Mouse (Mus musculus) kidney, postnatal 0 days (tissue): ENCODE measurements around the gene Trpv3. TPM values are rescaled to one million over a fixed set of nuclear protein-coding genes. Genes with fewer than 3 reads are reported as not detected.

Experiments
- ATAC-seq: fragments of 200-750 bp; cut with Nextera tagmentation; replicated peaks from 2 replicates; pipeline ENCODE4 v1.8.0; 2017; ENCODE audit warnings: low read depth, moderate number of reproducible peaks, moderate TSS enrichment, moderate library complexity; ENCODE audit not compliant: low FRiP score
- DNase-seq: peaks from one replicate; pipeline ENCODE4 v3.0.0-alpha.2; 2016; ENCODE audit warnings: low spot score
- H3K27ac ChIP-seq: fragments of 300-500 bp; sonication (generic); 2 replicates; pipeline ENCODE4 v1.5.1; 2014; ENCODE audit warnings: mild to moderate bottlenecking
- H3K27me3 ChIP-seq: fragments of 300-500 bp; sonication (generic); 2 replicates; pipeline ENCODE4 v1.6.1; 2014; ENCODE audit warnings: low read length, mixed read lengths; ENCODE audit not compliant: insufficient read depth
- H3K36me3 ChIP-seq: fragments of 300-500 bp; sonication (generic); 2 replicates; pipeline ENCODE4 v1.6.1; 2014; ENCODE audit warnings: low read length, mixed read lengths; ENCODE audit not compliant: insufficient read depth
- H3K4me1 ChIP-seq: fragments of 300-500 bp; sonication (generic); replicated peaks from 2 replicates; pipeline ENCODE4 v1.6.1; 2014; ENCODE audit warnings: antibody characterized with exemption, low read length, mixed read lengths; ENCODE audit not compliant: insufficient read depth
- H3K4me2 ChIP-seq: fragments of 300-500 bp; sonication (generic); 2 replicates; pipeline ENCODE4 v1.6.1; 2014; ENCODE audit warnings: mild to moderate bottlenecking, low read length, moderate library complexity, mixed read lengths
- H3K4me3 ChIP-seq: fragments of 300-500 bp; sonication (generic); replicated peaks from 2 replicates; pipeline ENCODE4 v1.5.1; 2014; ENCODE audit warnings: low read depth, low read length
- H3K9ac ChIP-seq: fragments of 300-500 bp; sonication (generic); 2 replicates; pipeline ENCODE4 v1.6.1; 2014; ENCODE audit warnings: low read depth, low read length
- H3K9me3 ChIP-seq: fragments of 300-500 bp; sonication (generic); replicated peaks from 2 replicates; pipeline ENCODE4 v1.6.1; 2016; ENCODE audit warnings: low read length, inconsistent platforms, mixed read lengths
- CTCF ChIP-seq: IDR thresholded peaks from 2 replicates; pipeline ENCODE4 v1.5.1; 2016; ENCODE audit warnings: antibody characterized with exemption, low read depth, mild to moderate bottlenecking, moderate library complexity
- WGBS: fragments of 180-500 bp; shearing (Covaris S2); extraction: QIAGEN DNeasy Blood & Tissue Kit; methylation state at CpG from one replicate; pipeline ENCODE4 v1.1.7; 2014; 5-methylcytosine and 5-hydroxymethylcytosine counted together
- polyA plus RNA-seq: library from polyadenylated mRNA; unstranded; fragments of >200 nt; fragmentation: Nextera tagmentation; extraction: Ambion mirVana; gene quantifications from 2 replicates; pipeline ENCODE4 v1.2.1, GENCODE M21; 2015

The Trpv3 gene
- polyA plus RNA-seq, 1 experiment from 2014 or later = 0.16 TPM

DNA sequence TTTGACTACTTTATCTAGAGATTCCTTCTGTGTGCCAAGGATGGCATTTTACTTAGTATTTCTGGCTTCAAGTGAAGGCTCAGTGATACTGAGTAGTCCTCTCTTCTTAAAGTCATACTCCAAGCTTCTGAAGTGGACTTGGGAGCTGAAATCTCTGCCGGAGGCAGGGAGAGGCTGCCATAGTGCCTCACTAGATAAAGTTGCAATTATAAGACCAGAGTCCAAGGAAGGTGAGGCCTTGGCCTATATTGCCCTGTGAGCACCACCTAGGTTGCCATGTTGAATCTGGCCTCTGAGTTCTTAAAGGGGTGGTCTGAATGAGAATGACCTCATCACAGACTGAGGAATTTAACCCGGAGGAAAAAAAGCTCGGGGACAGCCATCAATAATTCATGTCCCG lies 24.4 kb upstream of the Trpv3 start:
- Histone ChIP-seq H3K36me3 (no peaks in the 10 kb centered on the region), H3K4me3 (no peak overlapping the region), H3K27me3 (no peaks in the 10 kb centered on the region), H3K4me2 (no peak overlapping the region), H3K27ac (no peak overlapping the region), H3K9ac (no peak overlapping the region), H3K4me1 (no peaks in the 10 kb centered on the region), H3K9me3 (no peaks in the 10 kb centered on the region)
- DNase-seq (no peak), ATAC-seq (no peak)
- TF ChIP-seq CTCF = no peak
- 78% methylated on average over 4 of the region's 4 CpGs for WGBS

GRCm38 (mm10) chr11:73257362-73257945 lies 9.7 kb upstream of the Trpv3 start:
- TF ChIP-seq CTCF = no peak
- WGBS = 58% methylated on average over 4 of the region's 4 CpGs
- Histone ChIP-seq H3K4me1 (no peaks in the 10 kb centered on the region), H3K4me3 (no peak overlapping the region), H3K4me2 (no peak overlapping the region), H3K9ac (no peak overlapping the region), H3K9me3 (no peaks in the 10 kb centered on the region), H3K36me3 (no peaks in the 10 kb centered on the region), H3K27ac (no peak overlapping the region), H3K27me3 (no peaks in the 10 kb centered on the region)
- no peak for DNase-seq
- no peak for ATAC-seq

DNA sequence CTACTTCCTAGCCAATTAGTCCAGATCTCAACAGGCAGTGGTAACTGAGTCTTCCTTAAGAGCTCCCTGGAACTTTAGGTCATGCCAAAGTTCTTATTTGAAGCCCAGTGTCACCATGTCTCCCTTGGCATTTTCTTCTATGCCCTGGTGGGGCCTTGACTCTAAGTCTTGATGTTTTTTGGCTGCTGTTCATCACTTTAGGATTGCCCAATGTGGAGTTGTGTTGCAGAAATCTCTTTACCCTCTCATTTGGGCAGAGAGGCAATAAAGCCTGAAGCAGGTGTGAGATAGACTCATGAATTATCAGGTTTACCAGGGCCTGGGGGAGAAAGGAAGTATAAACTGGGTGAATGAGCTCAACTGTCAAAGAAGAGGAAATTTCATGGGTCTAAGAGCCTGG lies 8.5 kb upstream of the Trpv3 start:
- H3K27ac ChIP-seq = no peak overlapping the region
- H3K27me3 ChIP-seq = no peaks in the 10 kb centered on the region
- H3K4me2 ChIP-seq = no peak overlapping the region
- H3K9ac ChIP-seq = no peak overlapping the region
- no peak for ATAC-seq
- H3K4me1 ChIP-seq = no peaks in the 10 kb centered on the region
- DNase-seq = no peak
- H3K36me3 ChIP-seq = no peaks in the 10 kb centered on the region
- H3K4me3 ChIP-seq = no peak overlapping the region
- H3K9me3 ChIP-seq = no peaks in the 10 kb centered on the region
- no peak for TF ChIP-seq CTCF

GRCm38 (mm10) chr11:73260457-73260856 lies 6.7 kb upstream of the Trpv3 start:
- Histone ChIP-seq H3K27ac (no peak overlapping the region), H3K27me3 (no peaks in the 10 kb centered on the region), H3K4me1 (no peaks in the 10 kb centered on the region), H3K9ac (no peak overlapping the region), H3K4me2 (no peak overlapping the region), H3K9me3 (no peaks in the 10 kb centered on the region), H3K36me3 (no peaks in the 10 kb centered on the region), H3K4me3 (no peak overlapping the region)
- WGBS = 79% methylated on average over 3 of the region's 3 CpGs
- ATAC-seq (no peak), DNase-seq (no peak)
- TF ChIP-seq CTCF = no peak

DNA sequence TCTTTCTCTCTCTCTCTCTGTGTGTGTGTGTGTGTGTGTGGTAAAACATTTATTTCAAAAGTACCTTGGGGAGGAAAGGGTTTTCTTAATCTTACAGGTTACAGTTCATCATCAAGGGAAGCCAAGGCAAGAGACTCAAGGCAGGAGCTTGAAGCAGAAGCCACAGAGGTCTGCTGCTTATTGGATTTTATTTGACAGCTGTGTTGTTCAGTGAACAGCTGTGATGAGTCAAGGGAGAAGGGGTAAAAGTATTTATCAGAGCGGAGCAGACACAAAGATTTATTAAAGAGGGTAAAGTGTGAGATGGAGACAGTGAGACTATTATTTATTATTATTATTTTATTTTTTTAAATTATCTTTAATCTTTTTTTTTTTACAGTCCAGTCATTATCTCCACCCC lies 5.8 kb upstream of the Trpv3 start:
- WGBS = 67% methylated on average over 1 of the region's 1 CpGs
- Histone ChIP-seq H3K36me3 (no peaks in the 10 kb centered on the region), H3K27me3 (no peaks in the 10 kb centered on the region), H3K9me3 (no peaks in the 10 kb centered on the region), H3K9ac (no peak overlapping the region), H3K4me3 (no peak overlapping the region), H3K27ac (no peak overlapping the region), H3K4me2 (no peak overlapping the region), H3K4me1 (no peaks in the 10 kb centered on the region)
- DNase-seq (no peak), ATAC-seq (no peak)
- no peak for TF ChIP-seq CTCF

GRCm38 (mm10) chr11:73274821-73275220 lies 7.6 kb downstream of the Trpv3 start:
- no peak for DNase-seq
- TF ChIP-seq CTCF = no peak
- H3K27ac ChIP-seq = no peak overlapping the region
- no peaks in the 10 kb centered on the region for H3K4me1 ChIP-seq
- no peaks in the 10 kb centered on the region for H3K9me3 ChIP-seq
- no peaks in the 10 kb centered on the region for H3K27me3 ChIP-seq
- 50% methylated on average over 2 of the region's 2 CpGs for WGBS
- no peaks in the 10 kb centered on the region for H3K36me3 ChIP-seq
- no peak overlapping the region for H3K4me3 ChIP-seq
- no peak overlapping the region for H3K9ac ChIP-seq
- no peak overlapping the region for H3K4me2 ChIP-seq
- ATAC-seq = no peak

GRCm38 (mm10) chr11:73280710-73281109 lies 13.5 kb downstream of the Trpv3 start:
- no peak for TF ChIP-seq CTCF
- 19% methylated on average over 5 of the region's 5 CpGs for WGBS
- H3K9ac ChIP-seq = no peak overlapping the region
- no peaks in the 10 kb centered on the region for H3K4me1 ChIP-seq
- no peaks in the 10 kb centered on the region for H3K36me3 ChIP-seq
- no peak overlapping the region for H3K27ac ChIP-seq
- ATAC-seq (no peak), DNase-seq (peak; percentile 48)
- no peak overlapping the region for H3K4me2 ChIP-seq
- H3K27me3 ChIP-seq = no peaks in the 10 kb centered on the region
- no peak overlapping the region for H3K4me3 ChIP-seq
- no peaks in the 10 kb centered on the region for H3K9me3 ChIP-seq
